ENCODE assay signal across 9 mouse cellular contexts in genomic region chr1:120033469-120033854, GRCm38 (mm10). TPM values are rescaled to one million over a fixed set of nuclear protein-coding genes. Genes with fewer than 3 reads are reported as not detected.
"Had no signal": no experiment of that assay in that cellular context is flagged by ENCODE, and none has a peak within 500 bp of the region (broad histone marks: within the 10 kb centered on the region; RNA-seq: fewer than 3 reads in every experiment).

No protein-coding gene starts in this region.

- H3K27ac ChIP-seq: hindbrain, postnatal 0 days; limb, embryonic 15.5 days; liver, embryonic 15.5 days; midbrain, embryonic 10.5 days; neural tube, embryonic 12.5 days had no signal

- H3K4me1 ChIP-seq: midbrain, embryonic 10.5 days; neural tube, embryonic 12.5 days had no signal

- H3K9ac ChIP-seq: limb, embryonic 15.5 days; liver, embryonic 15.5 days; lung, embryonic 14.5 days; neural tube, embryonic 12.5 days had no signal

- H3K36me3 ChIP-seq: limb, embryonic 15.5 days; liver, embryonic 15.5 days; midbrain, embryonic 10.5 days; neural tube, embryonic 12.5 days had no signal

- H3K27me3 ChIP-seq: limb, embryonic 15.5 days; liver, embryonic 15.5 days; neural tube, embryonic 12.5 days had no signal

- H3K4me3 ChIP-seq: limb, embryonic 15.5 days; liver, embryonic 15.5 days; midbrain, embryonic 10.5 days; myocyte; neural tube, embryonic 12.5 days had no signal

- H3K4me2 ChIP-seq: limb, embryonic 15.5 days; liver, embryonic 15.5 days; lung, embryonic 14.5 days; neural tube, embryonic 12.5 days had no signal

- H3K9me3 ChIP-seq: limb, embryonic 15.5 days; liver, embryonic 15.5 days; midbrain, embryonic 10.5 days; neural tube, embryonic 12.5 days had no signal

RNA-seq across cellular contexts. Expression of gene Sctr, which starts 26.8 kb away (rescaled TPM):
- polyA plus RNA-seq: limb, embryonic 11.5 days; liver, embryonic 15.5 days had no signal

RNA-seq across cellular contexts. Expression of gene Cfap221, which starts 36.4 kb away (rescaled TPM):
- polyA plus RNA-seq: limb, embryonic 11.5 days; limb, embryonic 15.5 days; lung, embryonic 14.5 days; myocyte; neural tube, embryonic 12.5 days; stomach, embryonic 14.5 days had no signal
